Mouse (Mus musculus) ES-Bruce4 (cell line): ENCODE data around the gene Mapk8ip2.

ENCODE experiments used
- CTCF ChIP-seq: IDR thresholded peaks from one replicate; pipeline ENCODE4 v1.8.1; 2011; ENCODE audit warnings: low read depth, low read length
- POLR2A ChIP-seq: IDR thresholded peaks from one replicate; pipeline ENCODE4 v1.8.1; 2011; ENCODE audit warnings: low read length; ENCODE audit not compliant: insufficient read depth

GRCm38 (mm10) chr15:89498961-89499688 is 45.4 kb downstream of the Mapk8ip2 start, which contains the start of gene Shank3:
- TF ChIP-seq CTCF = no peak
- no peak for TF ChIP-seq POLR2A
